Mouse (Mus musculus): ENCODE measurements around the gene Selenop.

DNA sequence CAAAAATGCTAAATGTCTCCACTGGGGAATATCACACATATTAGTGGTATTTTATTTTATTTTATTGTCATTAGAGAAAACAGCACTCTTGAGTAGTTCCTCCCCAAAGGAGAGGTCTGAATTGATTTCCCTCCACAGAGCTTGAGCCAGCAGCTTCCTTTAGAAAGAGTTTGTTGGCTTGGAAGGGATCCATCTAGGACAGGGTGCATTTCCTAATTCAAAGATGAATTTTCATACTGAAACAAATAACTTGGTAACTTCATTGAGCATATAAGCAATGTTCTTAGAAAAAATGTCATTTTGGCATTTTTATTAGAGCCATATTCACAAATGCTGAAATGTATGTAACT lies 16.7 kb upstream of the Selenop start:
- TF ChIP-seq CTCF (IDR thresholded peaks at IDR 0.05; ENCODE audit: low read depth, low read length) (no peak), POLR2A (IDR thresholded peaks at IDR 0.05; ENCODE audit: borderline replicate concordance, low read depth, low read length) (no peak)
